Comparison of ENCODE assay signal across 13 mouse cellular contexts in genomic region chr6:127405682-127406081, GRCm38 (mm10). TPM values are rescaled to one million over a fixed set of nuclear protein-coding genes. Genes with fewer than 3 reads are reported as not detected.
DNase-seq lines count a peak whose midpoint lies in the region; ATAC-seq lines count a peak whose summit lies in the region.
"Had no signal": no experiment of that assay in that cellular context is flagged by ENCODE, and none has a peak within 500 bp of the region (broad histone marks: within the 10 kb centered on the region; RNA-seq: fewer than 3 reads in every experiment).

No protein-coding gene starts in this region.

- H3K36me3 ChIP-seq in forebrain, embryonic 11.5 days (ENCODE audit: control insufficient read depth, insufficient read depth, low read length) = no peaks in the 10 kb centered on the region
- H3K36me3 ChIP-seq in midbrain, embryonic 16.5 days (ENCODE audit: control insufficient read depth, insufficient read depth, low read length) = no peaks in the 10 kb centered on the region
- H3K36me3 ChIP-seq: embryonic facial prominence, embryonic 13.5 days; heart, embryonic 13.5 days; liver, embryonic 15.5 days had no signal

- no peak overlapping the region for H3K9ac ChIP-seq in forebrain, embryonic 11.5 days (ENCODE audit: low read length)
- no peak overlapping the region for H3K9ac ChIP-seq in midbrain, embryonic 16.5 days (ENCODE audit: low read depth, low read length)
- H3K9ac ChIP-seq: embryonic facial prominence, embryonic 13.5 days; heart, embryonic 13.5 days; liver, embryonic 15.5 days had no signal

- intact Hi-C loops in heart, postnatal 36 days (cut with DNase I) = no loop called here

- peak overlapping the region; percentile 55 for H3K27ac ChIP-seq in forebrain, embryonic 11.5 days (ENCODE audit: low read depth, low read length)
- no peak overlapping the region; the same call in 1 of the 2 replicates for H3K27ac ChIP-seq in midbrain, embryonic 16.5 days (ENCODE audit: low read length)
- H3K27ac ChIP-seq: embryonic facial prominence, embryonic 13.5 days; heart, embryonic 13.5 days; liver, embryonic 15.5 days; stomach, postnatal 0 days had no signal

- WGBS in forebrain, embryonic 11.5 days = 14% methylated on average over 7 of the region's 7 CpGs
- 13% methylated on average over 7 of the region's 7 CpGs for WGBS in midbrain, embryonic 16.5 days

- H3K4me1 ChIP-seq in forebrain, embryonic 11.5 days (replicated peaks; ENCODE audit: control insufficient read depth, insufficient read depth, low read length) = peaks cover 22% of the 10 kb centered on the region
- peaks cover 12% of the 10 kb centered on the region for H3K4me1 ChIP-seq in midbrain, embryonic 16.5 days (ENCODE audit: control insufficient read depth, insufficient read depth, low read length)

- H3K4me3 ChIP-seq in forebrain, embryonic 11.5 days (ENCODE audit: low read depth, low read length) = no peak overlapping the region
- H3K4me3 ChIP-seq in midbrain, embryonic 16.5 days (ENCODE audit: low read depth, low read length) = no peak overlapping the region
- H3K4me3 ChIP-seq: embryonic facial prominence, embryonic 13.5 days; heart, embryonic 13.5 days; liver, embryonic 15.5 days had no signal

- H3K27me3 ChIP-seq in forebrain, embryonic 11.5 days (ENCODE audit: control insufficient read depth, insufficient read depth, low read length) = no peaks in the 10 kb centered on the region
- H3K27me3 ChIP-seq in midbrain, embryonic 16.5 days (ENCODE audit: control insufficient read depth, insufficient read depth, low read depth, low read length) = no peaks in the 10 kb centered on the region
- H3K27me3 ChIP-seq: embryonic facial prominence, embryonic 13.5 days had no signal

- ATAC-seq in forebrain, embryonic 11.5 days (replicated peaks; ENCODE audit: low FRiP score) = peak; percentile 75
- peak; percentile 64; the same call in 1 of the 2 replicates for ATAC-seq in midbrain, embryonic 16.5 days

- peak overlapping the region; percentile 15; the same call in 1 of the 2 replicates for H3K4me2 ChIP-seq in forebrain, embryonic 11.5 days (ENCODE audit: low read depth, low read length, severe bottlenecking)
- no peak overlapping the region for H3K4me2 ChIP-seq in midbrain, embryonic 16.5 days (ENCODE audit: low read length)
- H3K4me2 ChIP-seq: embryonic facial prominence, embryonic 13.5 days; heart, embryonic 13.5 days; liver, embryonic 15.5 days had no signal

- no peaks in the 10 kb centered on the region for H3K9me3 ChIP-seq in forebrain, embryonic 11.5 days (ENCODE audit: control insufficient read depth, low read length)
- H3K9me3 ChIP-seq in midbrain, embryonic 16.5 days (replicated peaks; ENCODE audit: control insufficient read depth, low read length, poor library complexity, severe bottlenecking) = no peaks in the 10 kb centered on the region
- H3K9me3 ChIP-seq: embryonic facial prominence, embryonic 13.5 days; heart, embryonic 13.5 days; liver, embryonic 15.5 days had no signal

- DNase-seq in brain, adult 2 months (ENCODE audit: low read depth, low spot score) = peak; percentile 27
- peak; percentile 72 for DNase-seq in forebrain, embryonic 11.5 days (ENCODE audit: low spot score)
- DNase-seq in layer of hippocampus, adult 18-20 months (ENCODE audit: low spot score in 2 of 2) = peak; percentile 21 to 54
- DNase-seq in adrenal gland, adult 2 months = no peak
- no peak for DNase-seq in heart, postnatal 36 days
- no peak for DNase-seq in adrenal gland, postnatal 4 days (ENCODE audit: low spot score in 2 of 2)
- DNase-seq in gastrocnemius, postnatal 10 days = no peak
- DNase-seq: kidney, postnatal 14 days had no signal

RNA-seq across cellular contexts. Expression of gene Parp11, which starts 41.0 kb away (rescaled TPM):
- 59.2 and 60.7 TPM in 2 replicates for polyA plus RNA-seq in forebrain, embryonic 11.5 days (2014; fragmentation: Nextera tagmentation; extraction: Ambion mirVana)
- total RNA-seq in layer of hippocampus, adult 18-20 months (2021) = 10 to 100 TPM; 25.6 to 29.5 TPM
- 90.5 and 100 TPM in 2 replicates for polyA plus RNA-seq in midbrain, embryonic 16.5 days (2015; fragmentation: Nextera tagmentation; extraction: Ambion mirVana)
- 10 to 100 TPM; 18.0 to 22.4 TPM for total RNA-seq in adrenal gland, adult 2 months (2021)
- 4.2 and 4.5 TPM in 2 replicates for polyA plus RNA-seq in adrenal gland, adult 2 months (2012; rRNA removed)
- 1 to 10 TPM; 6.8 to 7.2 TPM for total RNA-seq in heart, postnatal 36 days (2021)
- total RNA-seq in adrenal gland, postnatal 4 days (2021) = 10 to 100 TPM; 26.3 to 30.9 TPM
- 1 to 10 TPM; 7.6 to 9.2 TPM for total RNA-seq in gastrocnemius, postnatal 10 days (2021)

Comparison
In these comparisons a context has a peak if more than half of its experiments do, and no peak if none do; other contexts are left out.
1. DNase-seq: peak in brain, adult 2 months (single experiment), forebrain, embryonic 11.5 days (single experiment) and layer of hippocampus, adult 18-20 months (2 of 2); none in adrenal gland, adult 2 months (single experiment), heart, postnatal 36 days (0 of 2), adrenal gland, postnatal 4 days (0 of 2) and gastrocnemius, postnatal 10 days (single experiment).